Mouse (Mus musculus) liver, embryonic 14.5 days (tissue): Measurements from ENCODE around the gene Supt4a. TPM values are rescaled to one million over a fixed set of nuclear protein-coding genes. Genes with fewer than 3 reads are reported as not detected.

Source experiments
- ATAC-seq: fragments of 200-750 bp; cut with Nextera tagmentation; 2 replicates; pipeline ENCODE4 v1.8.0; 2017; ENCODE audit warnings: moderate number of reproducible peaks, mild to moderate bottlenecking, moderate library complexity; ENCODE audit not compliant: insufficient read depth
- DNase-seq, 3 experiments: peaks; one replicate each; pipeline ENCODE4 v3.0.0-alpha.2; 2012 to 2013; ENCODE audit warnings: low read depth in 3 of 3, low spot score in 3 of 3
- H3K27ac ChIP-seq: fragments of 300-500 bp; sonication (generic); 2 replicates; pipeline ENCODE4 v1.5.1; 2014; ENCODE audit warnings: moderate library complexity, mild to moderate bottlenecking, control low read depth, inconsistent platforms
- H3K27me3 ChIP-seq: fragments of 300-500 bp; sonication (generic); 2 replicates; pipeline ENCODE4 v1.6.1; 2014; ENCODE audit warnings: mild to moderate bottlenecking, low read length, moderate library complexity; ENCODE audit not compliant: control insufficient read depth, insufficient read depth
- H3K36me3 ChIP-seq: fragments of 300-500 bp; sonication (generic); replicated peaks from 2 replicates; pipeline ENCODE4 v1.6.1; 2014; ENCODE audit warnings: low read depth; ENCODE audit not compliant: control insufficient read depth, insufficient read depth
- H3K4me1 ChIP-seq, 2 experiments: fragments of 200-500 bp in 1 of 2; fragments of 300-500 bp in 1 of 2; sonication (generic) in 1 of 2; replicated peaks; 2 replicates each; pipeline ENCODE4 v1.6.1; 2012 to 2014; ENCODE audit warnings: antibody characterized with exemption in 1 of 2, inconsistent platforms in 1 of 2, low read length in 1 of 2; ENCODE audit not compliant: control insufficient read depth in 2 of 2, insufficient read depth in 2 of 2
- H3K4me2 ChIP-seq: fragments of 300-500 bp; sonication (generic); 2 replicates; pipeline ENCODE4 v1.6.1; 2014; ENCODE audit warnings: low read depth, mild to moderate bottlenecking, control low read depth, moderate library complexity
- H3K4me3 ChIP-seq, 2 experiments: fragments of 200-500 bp in 1 of 2; fragments of 300-500 bp in 1 of 2; sonication (generic) in 1 of 2; 2 replicates each; pipeline ENCODE4 v1.5.1; 2012 to 2014; ENCODE audit warnings: low read depth in 2 of 2, low read length in 2 of 2, mild to moderate bottlenecking in 2 of 2, control low read depth in 1 of 2, inconsistent platforms in 1 of 2, moderate library complexity in 1 of 2; ENCODE audit not compliant: insufficient read depth in 1 of 2
- H3K9ac ChIP-seq: fragments of 300-500 bp; sonication (generic); replicated peaks from 2 replicates; pipeline ENCODE4 v1.6.1; 2014; ENCODE audit warnings: mild to moderate bottlenecking, control low read depth, moderate library complexity
- H3K9me3 ChIP-seq: fragments of 300-500 bp; sonication (generic); 2 replicates; pipeline ENCODE4 v1.6.1; 2016; ENCODE audit warnings: low read length, mixed read lengths; ENCODE audit not compliant: control insufficient read depth
- CTCF ChIP-seq: IDR thresholded peaks from 2 replicates; pipeline ENCODE4 v1.5.1; 2016; ENCODE audit warnings: antibody characterized with exemption, low read depth, control low read depth
- EP300 ChIP-seq: IDR thresholded peaks from 2 replicates; pipeline ENCODE4 v1.6.1; 2016; ENCODE audit warnings: antibody characterized with exemption, low read depth
- whole genome bisulfite sequencing: fragments of 180-500 bp; shearing (Covaris S2); extraction: QIAGEN DNeasy Blood & Tissue Kit; methylation state at CpG from one replicate; pipeline ENCODE4 v1.1.7; 2014; ENCODE audit not compliant: insufficient replicate concordance; 5-methylcytosine and 5-hydroxymethylcytosine counted together
- microRNA counts: library from miRNA; unstranded; fragments of <30 nt; microRNA quantifications from one replicate; lab custom pipeline; 2016
- microRNA-seq: library from miRNA; unstranded; fragments of <30 nt; microRNA quantifications from one replicate; pipeline ENCODE4, GENCODE M21; 2016
- polyA plus RNA-seq, 2 experiments: library from polyadenylated mRNA; depleted of rRNA in 1 of 2; stranded (reverse) in 1 of 2; unstranded in 1 of 2; fragments of >200 nt; fragmentation: Nextera tagmentation in 1 of 2; extraction: Ambion mirVana in 1 of 2; gene quantifications; 2 replicates each; pipeline versions ENCODE4 v1.2.1 to v1.2.3; 2012 to 2014

Supt4a gene
- polyA plus RNA-seq, 2 experiments = 111 to 211 TPM

DNA sequence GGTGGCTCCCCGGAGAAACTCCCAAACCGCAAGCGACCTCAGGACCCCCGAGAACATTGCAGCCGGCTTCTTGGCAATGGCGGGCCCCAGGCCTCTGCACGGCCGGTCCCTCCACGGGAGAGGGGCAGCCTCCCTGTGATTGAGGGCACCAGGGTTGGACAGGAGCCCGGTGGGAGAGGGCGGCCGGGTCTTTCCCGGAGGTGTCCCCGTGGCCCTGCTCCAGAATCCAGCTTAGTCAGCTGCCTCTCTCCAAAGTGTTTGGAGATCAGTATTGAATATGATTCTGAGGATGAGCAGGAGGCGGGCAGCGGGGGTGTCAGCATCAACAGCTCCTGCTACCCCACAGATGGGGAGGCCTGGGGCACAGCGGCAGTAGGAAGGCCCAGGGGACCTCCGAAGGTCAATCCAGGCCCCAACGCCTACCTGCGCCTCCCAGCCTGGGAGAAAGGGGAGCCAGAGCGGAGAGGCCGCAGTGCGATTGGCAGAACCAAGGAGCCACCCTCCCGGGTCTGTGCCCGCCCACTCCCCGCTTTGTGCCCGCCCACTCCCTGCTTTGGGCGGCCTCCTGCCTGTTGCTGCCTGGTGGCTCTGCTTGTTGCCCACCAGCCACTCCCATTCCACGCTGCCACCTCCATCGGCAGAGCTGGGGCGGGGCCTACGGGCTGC, 40.9 kb downstream of the Supt4a start:
- no peak overlapping the region for H3K27ac ChIP-seq
- peak overlapping the region in 1 of 2 experiments; percentile 17; a peak in 2 of 4 replicates for H3K4me3 ChIP-seq
- no peaks in the 10 kb centered on the region for H3K9me3 ChIP-seq
- H3K4me1 ChIP-seq = no peaks in the 10 kb centered on the region
- no peaks in the 10 kb centered on the region for H3K36me3 ChIP-seq
- H3K27me3 ChIP-seq = no peaks in the 10 kb centered on the region; the same call in 1 of the 2 replicates
- H3K4me2 ChIP-seq = peak overlapping the region; percentile 54
- H3K9ac ChIP-seq = no peak overlapping the region
- ATAC-seq (peak; percentile 57; the same call in 1 of the 2 replicates), DNase-seq (no peak)
- TF ChIP-seq CTCF = no peak
- no peak for TF ChIP-seq EP300
- 35% methylated on average over 29 of the region's 32 CpGs for WGBS

DNA sequence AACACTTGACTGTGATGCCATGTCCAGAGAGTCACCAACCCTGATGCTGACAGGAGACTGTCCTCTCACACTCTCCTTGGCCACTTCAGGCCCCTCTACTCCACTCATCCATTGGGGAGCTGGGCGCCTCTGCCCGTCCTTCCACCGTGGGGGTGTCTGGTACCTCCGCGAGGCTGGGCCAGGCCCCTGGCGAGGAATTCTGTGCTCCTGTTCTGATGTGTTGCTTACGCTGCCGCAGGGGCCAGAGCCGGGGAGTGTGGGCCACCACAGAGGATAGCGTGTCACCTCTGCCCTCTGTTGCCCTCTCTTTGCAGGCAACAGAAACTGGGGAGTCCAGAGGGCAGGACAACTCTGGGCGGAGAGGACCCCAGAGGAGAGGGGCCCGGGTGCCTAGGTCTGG, 41.6 kb downstream of the Supt4a start:
- TF ChIP-seq EP300 = no peak
- no peak for TF ChIP-seq CTCF
- WGBS = 55% methylated on average over 12 of the region's 12 CpGs
- Histone ChIP-seq H3K36me3 (no peaks in the 10 kb centered on the region), H3K9me3 (no peaks in the 10 kb centered on the region), H3K4me3 (no peak overlapping the region), H3K27ac (no peak overlapping the region), H3K27me3 (no peaks in the 10 kb centered on the region; the same call in 1 of the 2 replicates), H3K4me2 (peak overlapping the region; percentile 54), H3K9ac (no peak overlapping the region), H3K4me1 (no peaks in the 10 kb centered on the region)
- ATAC-seq (no peak), DNase-seq (no peak)

DNA sequence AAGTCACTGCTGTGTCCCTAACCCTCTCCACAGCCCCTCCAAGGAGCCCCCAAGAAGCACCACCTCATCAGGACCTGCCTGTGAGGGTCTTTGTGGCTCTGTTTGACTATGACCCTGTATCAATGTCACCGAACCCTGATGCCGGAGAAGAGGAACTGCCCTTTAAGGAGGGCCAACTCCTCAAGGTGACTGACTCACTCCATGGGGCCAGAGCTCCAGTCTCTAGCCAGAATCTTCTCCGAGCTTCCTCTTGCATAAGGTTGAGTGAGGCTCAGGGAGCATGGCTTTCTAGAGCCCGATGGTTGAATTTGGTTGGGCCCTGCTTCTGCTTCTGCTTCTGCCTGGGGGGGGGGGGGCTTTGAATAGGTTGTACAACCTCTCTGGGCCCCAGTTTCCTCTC, 42.0 kb downstream of the Supt4a start:
- 63% methylated on average over 4 of the region's 4 CpGs for WGBS
- no peak for TF ChIP-seq CTCF
- TF ChIP-seq EP300 = no peak
- ATAC-seq = no peak

DNA sequence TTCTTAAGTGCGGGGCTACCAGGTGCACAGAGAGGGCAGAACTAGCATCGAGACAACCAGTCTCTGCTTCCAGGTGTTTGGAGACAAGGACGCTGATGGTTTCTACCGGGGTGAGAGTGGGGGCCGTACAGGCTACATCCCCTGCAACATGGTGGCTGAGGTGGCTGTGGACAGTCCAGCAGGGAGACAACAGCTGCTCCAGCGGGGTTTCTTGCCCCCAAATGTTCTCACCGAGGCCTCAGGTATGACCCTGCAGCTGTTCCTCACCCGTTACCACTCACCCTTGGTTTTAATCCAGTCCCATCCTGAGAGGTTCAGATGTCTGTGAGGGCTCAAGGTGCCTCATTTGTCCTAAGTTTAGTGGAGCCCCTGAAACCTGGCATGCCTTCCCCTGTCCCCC, 42.8 kb downstream of the Supt4a start:
- Histone ChIP-seq H3K4me2 (no peak overlapping the region), H3K4me3 (no peak overlapping the region), H3K9me3 (no peaks in the 10 kb centered on the region), H3K27me3 (no peaks in the 10 kb centered on the region; the same call in 1 of the 2 replicates), H3K27ac (no peak overlapping the region), H3K9ac (no peak overlapping the region), H3K36me3 (no peaks in the 10 kb centered on the region), H3K4me1 (no peaks in the 10 kb centered on the region)
- ATAC-seq (no peak), DNase-seq (no peak)
- 77% methylated on average over 8 of the region's 8 CpGs for WGBS
- TF ChIP-seq EP300 (no peak), CTCF (no peak)

More for the DNA sequence above, 42.0 kb downstream of the Supt4a start:
- H3K27me3 ChIP-seq = no peaks in the 10 kb centered on the region; the same call in 1 of the 2 replicates
- no peak overlapping the region for H3K4me2 ChIP-seq
- H3K36me3 ChIP-seq = no peaks in the 10 kb centered on the region
- no peaks in the 10 kb centered on the region for H3K4me1 ChIP-seq
- no peak overlapping the region for H3K9ac ChIP-seq
- H3K9me3 ChIP-seq = no peaks in the 10 kb centered on the region
- no peak for DNase-seq
- no peak overlapping the region for H3K4me3 ChIP-seq
- no peak overlapping the region for H3K27ac ChIP-seq

DNA sequence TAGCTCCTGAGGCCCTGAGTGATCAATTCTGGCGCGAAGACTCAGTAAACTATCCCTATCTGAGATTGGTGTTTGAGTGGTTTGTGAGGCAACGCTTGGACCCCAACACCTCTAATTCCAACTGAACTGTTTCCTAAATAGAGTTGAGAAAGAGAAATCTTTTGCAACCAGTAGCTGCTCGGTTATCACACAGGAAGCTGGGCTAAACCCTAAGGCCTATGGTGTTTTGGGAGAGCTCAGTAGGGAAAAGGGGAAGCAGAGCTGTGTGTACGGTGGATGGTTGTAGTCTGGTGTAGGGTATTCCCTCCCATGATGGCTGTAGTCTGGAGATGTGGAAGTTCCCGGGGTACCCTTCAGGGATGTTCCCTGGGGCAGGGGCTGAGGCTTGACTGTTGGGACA, 52.7 kb downstream of the Supt4a start:
- H3K27ac ChIP-seq = no peak overlapping the region
- H3K4me2 ChIP-seq = no peak overlapping the region
- no peaks in the 10 kb centered on the region for H3K27me3 ChIP-seq
- no peaks in the 10 kb centered on the region for H3K36me3 ChIP-seq
- TF ChIP-seq EP300 (no peak), CTCF (no peak)
- WGBS = 22% methylated on average over 6 of the region's 6 CpGs
- no peak for DNase-seq
- peaks cover 0 to 2% of the 10 kb centered on the region in 2 experiments; a peak in 1 of 4 replicates for H3K4me1 ChIP-seq
- H3K9ac ChIP-seq = no peak overlapping the region
- no peaks in the 10 kb centered on the region for H3K9me3 ChIP-seq
- ATAC-seq = no peak
- no peak overlapping the region for H3K4me3 ChIP-seq

MicroRNAs within 50 kb of the gene (microRNA counts, 519-probe panel; counts per million panel counts)
- 10,541 counts per million, percentile 99 among the panel's probes with 10 or more counts for microRNA mmu-miR-142-3p (lab: Ali Mortazavi, UCI)
- microRNA mmu-miR-142-5p (lab: Ali Mortazavi, UCI) = 2,391 counts per million, percentile 3 among the panel's probes with 10 or more counts

Small RNA genes lying within 50 kb of the gene (microRNA-seq; reads per million reads assigned to microRNA genes)
- not detected for gene Mir142
- gene Mir142b = not detected

Other genes with a start within 250 kb of the Supt4a start
- gene Gm11492, start 170.9 kb upstream of the Supt4a start, polyA plus RNA-seq (2012; rRNA removed) = not detected in 2 replicates
- gene Gm11492, start 170.9 kb upstream of the Supt4a start, polyA plus RNA-seq (2014; fragmentation: Nextera tagmentation; extraction: Ambion mirVana) = not detected in 2 replicates
- 5.5 and 8.0 TPM in 2 replicates for gene Sept4, start 168.6 kb upstream of the Supt4a start, polyA plus RNA-seq (2012; rRNA removed)
- gene Sept4, start 168.6 kb upstream of the Supt4a start, polyA plus RNA-seq (2014; fragmentation: Nextera tagmentation; extraction: Ambion mirVana) = 9.1 and 11.2 TPM in 2 replicates
- gene Mtmr4, start 145.4 kb upstream of the Supt4a start, polyA plus RNA-seq (2012; rRNA removed) = 5.7 and 6.5 TPM in 2 replicates
- gene Mtmr4, start 145.4 kb upstream of the Supt4a start, polyA plus RNA-seq (2014; fragmentation: Nextera tagmentation; extraction: Ambion mirVana) = 8.7 and 9.2 TPM in 2 replicates
- 0.02 TPM in 1 of 2 replicates, not detected in the other for gene Hsf5, start 120.4 kb upstream of the Supt4a start, polyA plus RNA-seq (2012; rRNA removed)
- not detected in 2 replicates for gene Hsf5, start 120.4 kb upstream of the Supt4a start, polyA plus RNA-seq (2014; fragmentation: Nextera tagmentation; extraction: Ambion mirVana)
- 3.5 and 4.2 TPM in 2 replicates for gene Rnf43, start 74.8 kb upstream of the Supt4a start, polyA plus RNA-seq (2012; rRNA removed)
- 4.5 and 5.0 TPM in 2 replicates for gene Rnf43, start 74.8 kb upstream of the Supt4a start, polyA plus RNA-seq (2014; fragmentation: Nextera tagmentation; extraction: Ambion mirVana)
- 5.4 and 5.5 TPM in 2 replicates for gene Tspoap1, start 23.0 kb downstream of the Supt4a start, polyA plus RNA-seq (2012; rRNA removed)
- 1.1 and 2.4 TPM in 2 replicates for gene Tspoap1, start 23.0 kb downstream of the Supt4a start, polyA plus RNA-seq (2014; fragmentation: Nextera tagmentation; extraction: Ambion mirVana)
- 142 and 163 TPM in 2 replicates for gene Mpo, start 56.0 kb downstream of the Supt4a start, polyA plus RNA-seq (2012; rRNA removed)
- 301 and 360 TPM in 2 replicates for gene Mpo, start 56.0 kb downstream of the Supt4a start, polyA plus RNA-seq (2014; fragmentation: Nextera tagmentation; extraction: Ambion mirVana)
- 0.02 TPM in 1 of 2 replicates, not detected in the other for gene Lpo, start 90.7 kb downstream of the Supt4a start, polyA plus RNA-seq (2012; rRNA removed)
- not detected in 2 replicates for gene Lpo, start 90.7 kb downstream of the Supt4a start, polyA plus RNA-seq (2014; fragmentation: Nextera tagmentation; extraction: Ambion mirVana)
- 2.0 and 2.3 TPM in 2 replicates for gene Mks1, start 115.7 kb downstream of the Supt4a start, polyA plus RNA-seq (2012; rRNA removed)
- gene Mks1, start 115.7 kb downstream of the Supt4a start, polyA plus RNA-seq (2014; fragmentation: Nextera tagmentation; extraction: Ambion mirVana) = 0.71 and 0.86 TPM in 2 replicates
- gene Epx, start 138.0 kb downstream of the Supt4a start, polyA plus RNA-seq (2012; rRNA removed) = 3.4 and 3.8 TPM in 2 replicates
- 0.39 and 0.65 TPM in 2 replicates for gene Epx, start 138.0 kb downstream of the Supt4a start, polyA plus RNA-seq (2014; fragmentation: Nextera tagmentation; extraction: Ambion mirVana)
- not detected in 2 replicates for gene Olfr462, start 154.7 kb downstream of the Supt4a start, polyA plus RNA-seq (2012; rRNA removed)
- gene Olfr462, start 154.7 kb downstream of the Supt4a start, polyA plus RNA-seq (2014; fragmentation: Nextera tagmentation; extraction: Ambion mirVana) = not detected in 2 replicates
- not detected in 2 replicates for gene Olfr463, start 159.8 kb downstream of the Supt4a start, polyA plus RNA-seq (2012; rRNA removed)
- not detected in 2 replicates for gene Olfr463, start 159.8 kb downstream of the Supt4a start, polyA plus RNA-seq (2014; fragmentation: Nextera tagmentation; extraction: Ambion mirVana)
- not detected in 2 replicates for gene Olfr464, start 183.4 kb downstream of the Supt4a start, polyA plus RNA-seq (2012; rRNA removed)
- not detected in 2 replicates for gene Olfr464, start 183.4 kb downstream of the Supt4a start, polyA plus RNA-seq (2014; fragmentation: Nextera tagmentation; extraction: Ambion mirVana)
- gene Dynll2, start 250.0 kb downstream of the Supt4a start, polyA plus RNA-seq (2012; rRNA removed) = 18.0 and 21.5 TPM in 2 replicates
- gene Dynll2, start 250.0 kb downstream of the Supt4a start, polyA plus RNA-seq (2014; fragmentation: Nextera tagmentation; extraction: Ambion mirVana) = 5.7 TPM in 2 replicates